Mouse (Mus musculus): Measurements from ENCODE around the gene Gyg. TPM values are rescaled to one million over a fixed set of nuclear protein-coding genes. Genes with fewer than 3 reads are reported as not detected.

Gyg gene
- total RNA-seq, 2 experiments from 2014 or later, result 201 to 205 TPM

Other genes starting within 250 kb of the Gyg start
- 1 to 10 TPM; 7.0 to 8.1 TPM for gene Cp, start 198.3 kb downstream of the Gyg start, total RNA-seq (2021)
- 1 to 10 TPM; 3.5 to 3.6 TPM for gene Hps3, start 120.0 kb downstream of the Gyg start, total RNA-seq (2021)
- 1 to 10 TPM; 3.6 to 4.1 TPM for gene Hltf, start 97.5 kb downstream of the Gyg start, total RNA-seq (2021)
- 1 to 10 TPM; 5.1 to 7.9 TPM for gene Cpa3, start 86.9 kb upstream of the Gyg start, total RNA-seq (2021)
- under 1 TPM; 0.09 to 0.10 TPM for gene Cpb1, start 120.4 kb upstream of the Gyg start, total RNA-seq (2021)
- gene Agtr1b, start 211.9 kb upstream of the Gyg start, total RNA-seq (2021), result under 1 TPM in 1 of 2 experiments, not detected in 1; 0.16 TPM